Mouse (Mus musculus): ENCODE measurements around the gene Cd8b1.

Gene Cd8b1

DNA sequence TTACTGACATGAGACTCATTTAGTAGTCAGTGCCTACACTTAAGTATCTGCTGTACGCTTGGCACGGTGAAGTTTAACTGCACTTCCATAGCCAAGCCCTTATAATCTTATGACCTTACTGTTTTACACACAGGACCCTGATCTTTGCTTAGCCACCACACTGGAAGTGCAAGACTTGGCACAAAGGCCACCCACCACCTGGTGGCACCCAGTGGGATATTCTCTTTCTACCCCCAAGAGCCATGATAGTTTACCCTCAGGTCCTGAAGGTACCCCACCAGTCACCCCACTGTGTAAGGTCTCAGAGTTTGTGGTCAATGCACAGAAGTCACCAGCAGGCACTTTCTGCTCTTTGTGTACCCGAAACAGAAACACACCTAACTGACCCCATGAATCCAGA is 28.6 kb downstream of the Cd8b1 start:
- no peak for DNase-seq (ENCODE audit: low spot score)

DNA sequence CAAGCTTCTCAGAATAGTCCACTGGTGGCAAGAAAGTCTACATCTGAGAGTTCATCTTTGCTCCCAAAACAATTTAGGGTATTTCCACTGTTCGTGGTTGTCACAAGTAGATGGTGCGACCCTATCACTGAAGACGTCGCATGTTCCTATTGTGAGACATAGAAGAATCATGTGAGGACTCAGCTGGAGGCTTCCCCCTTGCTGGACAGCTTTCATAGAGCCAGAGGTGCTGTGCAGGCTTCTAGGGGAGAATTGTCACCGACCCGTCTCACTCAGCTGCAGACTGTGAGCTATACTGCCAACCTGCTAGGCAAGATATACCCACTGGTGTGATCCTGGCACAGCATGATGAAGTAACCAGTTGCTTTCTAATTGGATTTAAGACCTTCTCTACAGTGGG is 29.6 kb downstream of the Cd8b1 start:
- DNase-seq (ENCODE audit: low spot score), result no peak

DNA sequence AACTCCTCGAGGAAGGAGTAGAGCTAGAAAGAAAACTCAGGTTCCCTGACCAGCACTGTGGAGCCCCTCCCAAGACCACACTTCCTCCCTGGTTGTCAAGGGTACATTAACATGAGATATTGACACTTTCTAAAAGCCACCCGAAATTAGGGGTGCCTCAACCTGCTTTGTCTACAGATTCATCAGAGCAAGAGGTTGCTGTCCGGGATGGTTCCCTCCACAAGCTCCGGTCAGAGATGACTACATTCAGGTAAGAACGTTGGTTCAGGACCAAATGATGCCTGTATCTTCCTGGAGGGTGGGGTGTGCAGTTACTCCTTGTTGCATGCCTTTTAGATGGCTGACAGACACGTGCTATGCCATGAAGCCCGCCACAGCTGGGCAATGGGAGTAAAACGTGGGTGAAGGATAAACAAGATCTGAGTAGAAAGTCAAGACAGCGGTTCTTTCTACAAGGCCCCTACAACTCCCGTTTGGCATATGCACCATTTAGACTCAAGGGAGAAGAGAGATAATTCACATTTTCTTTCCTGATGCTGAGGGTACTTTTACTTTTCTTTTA is 30.4 kb downstream of the Cd8b1 start:
- no peak for DNase-seq (ENCODE audit: low spot score)

DNA sequence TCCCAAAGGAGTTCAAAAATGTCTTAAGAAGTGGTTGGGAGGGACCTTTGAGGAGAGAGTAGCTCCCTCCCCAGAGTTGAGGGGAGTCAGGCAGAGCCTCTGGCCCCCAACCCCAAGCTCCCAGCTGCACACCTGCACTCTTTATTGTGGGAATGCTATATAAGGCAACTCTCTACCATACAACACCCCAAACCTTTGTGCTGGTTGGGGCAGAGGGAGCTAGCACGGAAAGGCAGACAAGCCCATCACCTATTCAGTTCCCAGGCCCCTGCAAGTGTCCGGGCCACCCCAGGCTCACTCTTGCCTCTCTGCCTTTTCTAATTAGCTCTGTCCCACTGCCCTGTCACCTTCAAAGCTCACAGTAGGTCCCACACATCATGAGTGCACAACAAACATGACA is 31.1 kb downstream of the Cd8b1 start:
- DNase-seq (ENCODE audit: low spot score), result no peak

DNA sequence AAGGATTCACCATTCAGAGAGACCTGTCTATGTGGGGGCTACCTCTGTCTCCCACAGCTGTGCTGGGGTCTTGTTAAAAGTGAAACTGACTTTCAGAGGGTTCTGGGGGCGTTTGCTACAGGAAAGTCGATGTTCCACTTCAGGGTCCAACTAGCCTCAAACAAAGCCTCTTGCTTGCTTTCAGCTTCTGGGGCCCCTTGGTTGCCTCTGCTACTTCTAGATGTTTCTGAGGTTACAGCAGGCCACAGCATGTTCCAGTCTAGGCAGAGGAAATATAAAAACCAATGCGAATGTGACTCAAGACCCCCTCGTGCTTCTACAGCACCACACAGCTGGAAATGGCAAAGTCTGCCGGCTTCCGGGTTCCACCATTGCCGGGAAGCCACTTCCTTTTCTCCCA is 34.9 kb downstream of the Cd8b1 start:
- DNase-seq (ENCODE audit: low spot score), result no peak

DNA sequence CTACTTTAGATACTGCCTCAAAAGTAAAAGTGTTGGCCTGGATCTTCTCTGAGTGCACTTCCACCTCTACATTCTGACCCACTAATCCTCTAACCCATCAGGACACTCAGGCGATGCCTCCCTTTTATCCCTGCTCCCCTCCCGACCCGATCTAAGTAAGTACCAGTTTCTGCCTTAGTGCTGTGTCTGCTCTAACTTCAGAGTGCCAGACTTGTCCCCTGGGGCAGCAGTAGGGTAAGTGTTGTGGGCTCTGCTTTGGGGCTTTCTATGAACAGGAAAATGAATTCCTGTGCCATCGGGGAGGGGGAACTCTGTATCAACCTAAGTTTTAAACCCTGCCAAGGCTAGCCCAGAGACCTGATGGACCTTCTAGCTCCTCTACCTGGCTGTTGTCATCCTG is 37.6 kb downstream of the Cd8b1 start:
- DNase-seq (ENCODE audit: low spot score), result no peak

DNA sequence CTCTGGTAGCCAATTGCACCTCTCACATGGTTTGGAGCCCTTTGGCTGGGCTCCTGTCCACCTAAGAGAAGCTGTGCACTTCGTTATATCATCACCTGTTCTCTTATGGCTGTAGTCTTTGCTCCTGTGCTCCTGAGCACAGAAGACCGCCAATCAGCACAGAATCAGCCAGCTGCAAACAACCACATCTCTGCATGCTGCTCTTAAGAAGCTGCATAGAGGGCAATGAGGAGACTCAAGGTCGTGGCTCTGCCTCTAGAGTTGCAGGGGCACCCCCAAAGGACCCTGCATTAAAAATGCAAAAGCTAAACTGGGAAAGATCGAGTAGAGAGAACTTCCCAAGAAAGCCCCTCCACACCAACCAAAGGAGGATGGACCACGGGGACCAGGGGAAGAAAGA is 38.2 kb downstream of the Cd8b1 start:
- DNase-seq (ENCODE audit: low spot score), result no peak

DNA sequence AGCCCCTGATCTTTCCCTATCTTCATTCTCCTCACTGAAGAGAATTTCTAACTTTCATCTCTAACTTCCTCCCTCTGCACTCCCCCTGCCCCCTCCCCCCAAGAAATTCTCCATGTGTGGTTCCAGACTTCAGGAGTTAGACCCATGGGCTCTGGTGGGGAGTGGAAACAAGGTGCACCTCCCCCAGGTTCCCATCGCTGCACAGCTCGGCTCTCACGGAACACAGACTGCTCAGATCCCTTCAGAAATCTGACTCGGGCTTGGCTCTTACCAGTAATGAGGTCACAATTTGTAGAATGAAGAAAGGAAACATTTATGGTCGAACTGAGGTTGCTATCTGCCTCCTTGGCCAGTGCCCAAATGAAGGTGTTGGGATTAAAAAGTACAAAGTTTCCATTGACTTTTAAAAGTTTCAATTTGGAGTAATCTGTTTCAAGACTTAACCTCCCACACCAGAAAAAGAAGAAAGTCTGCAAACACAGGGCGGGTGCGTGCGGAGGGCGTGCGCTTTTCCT is 38.6 kb downstream of the Cd8b1 start:
- no peak for DNase-seq (ENCODE audit: low spot score)

DNA sequence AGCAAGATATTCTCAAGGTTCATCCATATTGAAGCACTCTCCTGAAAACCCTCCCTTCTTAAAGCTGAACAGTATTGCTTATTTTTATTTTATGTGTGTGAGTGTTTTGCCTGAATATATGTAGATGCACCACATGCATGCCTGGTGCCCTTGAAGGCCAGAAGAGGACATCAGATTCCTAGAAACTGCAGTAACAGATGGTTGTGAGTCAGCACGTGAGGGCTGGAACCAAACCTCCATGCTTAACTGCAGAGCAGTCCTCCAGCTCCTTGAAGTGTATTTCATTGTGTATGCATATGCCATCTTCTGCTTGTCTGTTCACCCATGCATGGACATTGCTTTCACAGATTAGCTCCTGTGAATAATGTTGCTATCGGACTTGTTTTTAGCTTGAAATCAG is 41.4 kb downstream of the Cd8b1 start:
- DNase-seq (ENCODE audit: low spot score), result no peak

DNA sequence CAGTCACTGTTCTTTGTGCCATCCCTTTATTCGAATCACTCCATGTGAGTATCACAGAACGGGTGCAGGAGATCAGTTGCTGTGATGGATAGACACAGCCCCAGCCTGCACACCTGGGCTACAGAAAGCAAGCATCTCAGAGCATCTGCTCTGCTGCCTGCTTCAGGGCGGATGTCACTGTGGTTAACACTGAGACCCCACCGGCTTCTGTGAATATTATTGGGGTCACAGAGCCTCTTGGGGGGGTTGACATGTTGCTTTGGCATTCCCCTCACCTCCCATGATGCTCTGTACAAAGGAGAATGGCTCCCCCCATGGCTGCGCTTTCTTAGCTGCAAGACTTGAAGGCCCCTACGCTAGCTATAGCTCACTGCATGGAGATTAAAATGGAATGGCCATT is 46.8 kb downstream of the Cd8b1 start:
- no peak for DNase-seq (ENCODE audit: low spot score)

DNA sequence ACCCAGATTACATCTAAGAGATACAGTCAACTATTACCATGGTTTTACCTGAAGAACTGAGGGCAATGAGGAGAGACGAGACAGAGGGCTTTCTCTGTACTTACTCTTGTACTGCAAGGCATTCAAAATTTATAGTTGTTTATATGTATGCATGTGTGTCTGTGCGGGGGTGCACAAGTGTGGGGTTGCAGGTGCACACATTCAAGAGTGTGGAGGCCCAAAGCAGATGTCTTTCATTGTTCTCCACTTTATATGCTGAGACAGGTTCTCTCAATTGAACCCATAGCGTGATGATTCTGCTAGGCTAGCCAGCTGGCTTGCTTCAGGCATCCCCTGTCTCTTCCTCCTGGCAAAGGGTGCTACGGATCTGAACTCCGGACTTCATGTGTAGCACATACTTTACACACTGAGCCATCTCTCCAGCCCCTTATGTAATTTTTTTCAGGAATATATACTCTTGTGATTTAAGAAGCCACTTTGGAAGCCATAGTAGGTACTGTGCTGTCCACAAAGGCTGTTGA is 48.6 kb downstream of the Cd8b1 start:
- no peak for DNase-seq (ENCODE audit: low spot score)

DNA sequence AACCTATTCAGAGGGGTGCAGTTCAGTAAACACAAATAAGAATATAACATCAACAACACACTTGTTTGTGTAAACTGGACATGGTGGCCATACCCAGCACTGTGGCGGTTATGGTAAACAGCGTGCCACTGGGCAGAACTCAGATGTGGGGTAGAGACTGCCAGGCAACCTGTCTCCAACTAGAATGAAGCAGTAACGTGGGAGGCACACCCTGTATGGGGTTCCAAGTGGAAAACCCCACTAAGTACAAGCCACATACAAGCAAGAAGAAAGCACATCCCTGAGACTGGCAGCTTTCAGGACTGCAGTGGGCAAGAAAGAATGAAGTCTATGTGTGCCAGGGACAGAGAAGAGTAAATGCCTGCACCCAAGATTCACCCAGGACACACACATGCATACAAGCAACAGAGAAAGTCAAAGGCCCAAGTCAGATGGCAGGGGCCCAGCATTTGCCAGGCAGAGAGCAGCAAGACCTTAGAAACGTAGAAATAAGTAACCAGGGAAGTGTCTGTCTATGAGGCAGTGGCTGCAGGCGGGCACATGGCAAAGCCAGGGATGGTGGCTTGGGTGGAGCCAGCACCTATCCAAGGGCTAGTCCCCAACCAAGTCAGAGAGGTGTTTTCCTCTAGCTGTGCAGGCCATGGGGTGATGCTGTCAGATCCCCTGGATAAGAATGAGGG is 49.6 kb downstream of the Cd8b1 start:
- no peak for DNase-seq (ENCODE audit: low spot score)

DNA sequence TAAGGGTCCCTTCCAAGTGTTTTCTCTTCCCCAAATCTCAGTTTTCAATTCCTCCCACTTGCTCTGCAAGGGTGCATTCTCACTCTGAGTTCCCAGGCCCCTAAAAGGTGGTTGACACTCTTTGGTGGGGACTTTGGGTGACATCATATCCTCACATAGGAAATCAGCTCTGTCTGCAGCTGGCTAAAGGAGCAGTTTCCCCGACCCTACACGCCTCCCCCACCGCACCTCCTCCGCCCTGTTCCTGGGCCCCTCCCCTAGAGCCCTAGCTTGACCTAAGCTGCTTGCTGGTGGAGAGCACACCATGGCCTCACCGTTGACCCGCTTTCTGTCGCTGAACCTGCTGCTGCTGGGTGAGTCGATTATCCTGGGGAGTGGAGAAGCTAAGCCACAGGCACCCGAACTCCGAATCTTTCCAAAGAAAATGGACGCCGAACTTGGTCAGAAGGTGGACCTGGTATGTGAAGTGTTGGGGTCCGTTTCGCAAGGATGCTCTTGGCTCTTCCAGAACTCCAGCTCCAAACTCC is 50.7 kb downstream of the Cd8b1 start, which contains the start of gene Cd8a:
Cd8a (plus strand) TSS at position 179 of the 527 bp plus-strand sequence.
- no peak for DNase-seq (ENCODE audit: low spot score)

DNA sequence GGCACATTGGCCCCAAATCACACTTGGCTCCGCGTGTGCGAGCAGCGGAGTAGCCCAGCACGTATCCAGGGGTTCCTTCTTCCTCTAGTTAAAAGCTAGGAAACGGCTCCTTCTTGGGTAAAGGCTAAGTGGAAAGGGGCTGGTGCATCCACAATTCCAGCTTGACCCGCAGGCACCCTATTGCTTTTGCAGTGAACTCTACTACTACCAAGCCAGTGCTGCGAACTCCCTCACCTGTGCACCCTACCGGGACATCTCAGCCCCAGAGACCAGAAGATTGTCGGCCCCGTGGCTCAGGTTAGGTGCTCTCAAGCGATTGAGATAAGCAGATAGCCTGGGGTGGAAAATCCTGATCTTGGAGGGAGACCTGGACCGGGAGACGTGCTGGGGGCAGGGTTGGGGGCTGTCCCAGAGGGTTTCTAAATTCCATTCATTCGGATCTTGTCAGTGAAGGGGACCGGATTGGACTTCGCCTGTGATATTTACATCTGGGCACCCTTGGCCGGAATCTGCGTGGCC is 51.8 kb downstream of the Cd8b1 start:
- no peak for DNase-seq (ENCODE audit: low spot score)

DNA sequence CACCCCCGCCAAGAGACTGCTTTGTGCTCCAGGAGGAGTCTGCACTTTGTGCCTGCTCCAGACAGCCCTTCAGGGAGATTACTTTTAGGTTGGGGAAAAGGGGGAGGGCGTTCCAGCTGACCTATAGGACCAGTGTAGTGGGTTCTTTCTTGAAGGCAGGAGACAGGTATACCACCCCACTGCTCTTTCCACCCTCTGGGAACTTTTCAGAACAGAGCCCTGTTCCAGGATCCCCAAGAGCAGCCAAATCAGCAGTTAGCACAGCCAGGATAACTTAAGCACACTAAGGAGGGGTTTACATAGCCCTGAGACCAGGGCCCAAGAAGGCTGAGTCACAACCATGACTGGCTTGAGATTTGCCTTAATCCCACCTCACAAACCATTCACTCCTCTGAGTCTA is 52.3 kb downstream of the Cd8b1 start:
- no peak for DNase-seq (ENCODE audit: low spot score)

DNA sequence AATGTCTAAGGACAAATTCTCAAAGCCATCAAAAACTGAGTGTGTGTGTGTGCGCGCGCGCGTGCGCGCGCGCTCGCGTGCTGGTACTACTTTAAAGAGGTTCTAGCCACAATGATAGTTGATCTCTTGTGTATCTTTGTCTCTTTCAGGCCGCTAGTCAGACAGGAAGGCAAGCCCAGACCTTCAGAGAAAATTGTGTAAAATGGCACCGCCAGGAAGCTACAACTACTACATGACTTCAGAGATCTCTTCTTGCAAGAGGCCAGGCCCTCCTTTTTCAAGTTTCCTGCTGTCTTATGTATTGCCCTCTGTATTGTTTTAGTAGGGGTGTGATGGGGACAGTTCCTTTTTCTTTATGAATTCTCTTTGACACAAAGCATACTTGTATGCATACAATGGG is 54.1 kb downstream of the Cd8b1 start:
- no peak for DNase-seq (ENCODE audit: low spot score)

DNA sequence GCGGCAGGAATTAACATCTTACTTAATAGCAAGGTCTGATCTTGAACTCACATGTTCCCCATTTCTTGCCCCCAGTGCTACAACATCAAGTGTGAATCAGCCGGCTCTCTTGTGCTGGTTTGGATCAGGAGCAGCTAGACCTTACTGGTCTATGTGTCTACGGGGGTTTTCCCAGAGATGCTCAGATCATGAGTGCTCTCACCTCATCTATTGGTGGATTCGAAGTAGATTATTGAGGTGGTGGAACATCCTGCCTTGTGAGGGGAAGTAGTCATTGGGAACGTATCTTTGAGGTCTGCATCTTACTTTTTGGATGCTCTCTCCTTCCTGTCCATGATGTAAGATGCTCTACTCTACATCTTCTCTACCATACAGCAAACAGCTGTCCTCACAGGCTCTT is 59.1 kb downstream of the Cd8b1 start:
- DNase-seq (ENCODE audit: low spot score), result no peak

All from embryo, embryonic 10 days (tissue).